Mouse (Mus musculus) T-cell, adult 2 months (primary cell): ENCODE data around the gene Stxbp3.
A peak's percentile ranks its signal among the peaks of the same experiment; 100 is the strongest.

ENCODE experiments used
- DNase-seq: peaks from one replicate; pipeline ENCODE4 v3.0.0; 2022; ENCODE audit warnings: low spot score

Gene Stxbp3

GRCm38 (mm10) chr3:108796386-108796785 is 43.9 kb downstream of the Stxbp3 start:
- DNase-seq = peak; percentile 2

DNA sequence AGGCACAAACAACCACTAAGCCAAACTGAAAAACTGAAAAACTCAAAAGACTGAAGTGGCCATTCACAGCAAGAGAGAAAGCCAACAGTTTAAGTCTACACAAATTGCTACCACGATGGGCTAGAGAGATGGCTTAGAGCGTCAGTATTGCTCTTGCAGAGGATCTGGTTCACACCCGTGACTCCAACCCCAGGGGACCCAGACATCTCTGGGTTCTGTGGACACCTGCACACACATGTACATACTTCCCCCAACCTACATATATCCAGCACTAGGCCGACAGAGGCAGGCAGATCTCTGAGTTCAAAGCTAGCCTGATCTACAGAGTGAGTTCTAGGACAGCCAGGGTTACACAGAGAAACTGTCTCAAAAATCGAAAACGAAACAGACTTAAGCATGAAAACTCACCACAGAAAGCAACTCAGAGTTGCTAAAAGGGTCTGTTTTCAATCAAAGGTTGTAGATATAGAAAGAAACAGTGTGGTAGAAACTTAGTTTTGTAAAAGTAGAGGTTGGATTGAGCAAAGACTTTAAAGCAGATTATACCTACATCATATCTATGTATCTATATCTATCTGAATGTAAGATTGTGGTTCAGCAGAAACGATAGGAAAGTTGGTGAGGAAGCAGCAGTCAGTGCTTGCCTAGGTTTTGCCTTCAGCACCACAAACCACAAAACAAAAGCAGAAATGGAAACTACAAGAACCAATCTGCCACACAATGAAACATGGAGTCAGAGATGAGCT is 44.6 kb downstream of the Stxbp3 start:
- DNase-seq = peak; percentile 35

DNA sequence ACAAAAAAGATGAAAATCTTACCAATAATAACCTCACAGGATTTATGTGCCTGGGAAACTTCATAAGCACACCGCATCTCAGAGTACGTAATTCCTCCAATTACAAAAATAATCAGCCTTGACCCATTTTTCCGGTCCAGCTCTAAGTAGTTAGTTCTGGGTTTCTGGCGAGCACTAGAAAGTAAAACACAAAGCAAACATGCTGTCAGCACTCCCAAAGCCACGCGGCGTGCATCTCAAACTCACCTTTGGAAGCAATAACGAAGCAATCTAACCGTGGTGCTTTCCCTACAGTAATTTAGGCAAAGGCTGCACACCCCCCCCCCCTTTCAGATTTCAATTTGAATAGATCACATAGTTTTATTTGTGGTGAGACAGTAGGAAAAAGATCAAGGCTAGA is 45.5 kb downstream of the Stxbp3 start:
- DNase-seq = no peak

DNA sequence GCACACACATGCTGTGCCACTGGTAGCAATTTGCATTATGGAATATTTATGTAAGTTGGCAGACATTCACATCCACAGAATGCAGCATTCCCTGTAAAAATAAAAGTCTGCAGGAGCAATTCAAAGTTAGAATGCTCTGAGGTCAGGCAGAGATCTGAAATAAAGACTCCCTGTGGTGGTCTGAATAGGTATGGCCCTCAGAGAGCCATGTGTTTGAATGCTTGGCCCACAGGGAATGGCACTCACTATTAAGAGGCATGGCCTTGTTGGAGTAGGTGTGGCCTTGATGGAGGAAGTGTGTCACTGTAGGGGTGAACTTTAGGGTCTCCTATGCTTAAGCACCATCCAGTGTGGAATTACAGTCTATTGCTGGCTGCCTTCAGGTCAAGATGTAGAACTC is 47.9 kb downstream of the Stxbp3 start:
- no peak for DNase-seq

DNA sequence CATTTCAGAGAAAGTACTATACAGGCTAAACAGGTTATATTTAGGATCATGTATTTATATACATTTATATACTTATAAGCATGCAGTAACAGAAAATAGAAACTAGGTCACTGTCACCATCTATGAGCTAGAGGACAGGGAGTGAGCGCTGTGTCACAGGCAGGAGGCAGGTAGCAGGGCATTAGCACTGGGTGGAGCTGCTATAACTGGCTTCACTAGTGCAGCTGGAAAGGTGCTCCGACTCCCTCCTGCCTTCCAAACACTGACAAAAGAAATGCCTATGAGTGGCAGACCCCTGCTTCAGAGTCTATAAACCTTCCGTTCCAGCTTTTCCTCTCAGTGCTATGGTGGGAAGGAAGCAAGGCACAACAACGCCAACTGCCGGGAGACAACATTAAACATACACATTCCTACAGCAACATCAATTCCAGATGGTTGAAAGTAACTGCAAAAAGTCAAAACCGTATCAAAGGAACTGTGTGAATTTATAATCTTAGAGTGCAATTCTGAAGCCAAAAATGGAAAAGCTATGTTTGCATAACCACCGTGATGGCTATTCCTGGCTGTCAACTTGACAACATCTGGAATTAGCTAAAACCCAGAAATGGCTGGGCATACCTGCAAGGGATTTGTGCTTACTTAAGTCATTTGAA is 49.1 kb downstream of the Stxbp3 start:
- DNase-seq = no peak

DNA sequence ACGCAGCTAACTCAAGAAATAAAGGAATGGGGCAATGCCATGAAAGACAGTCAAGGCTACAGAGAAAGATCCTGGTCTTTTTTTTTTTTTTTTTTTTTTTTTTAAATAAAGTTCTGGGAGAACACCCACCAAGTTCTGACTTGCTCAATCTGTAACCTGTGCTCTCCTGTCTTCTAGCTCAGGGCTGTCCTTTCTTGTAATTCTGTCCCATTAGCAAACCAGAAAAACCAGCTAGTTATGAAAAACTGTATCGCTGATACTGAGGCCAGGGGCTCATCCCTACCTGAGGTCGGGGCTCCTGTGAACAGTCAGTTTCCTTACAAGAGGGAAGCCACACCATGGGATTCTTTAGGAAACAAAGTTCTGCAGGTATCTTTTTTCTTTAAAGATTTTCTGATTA is 49.8 kb downstream of the Stxbp3 start:
- no peak for DNase-seq

GRCm38 (mm10) chr3:108789299-108789698 is 51.0 kb downstream of the Stxbp3 start:
- no peak for DNase-seq

DNA sequence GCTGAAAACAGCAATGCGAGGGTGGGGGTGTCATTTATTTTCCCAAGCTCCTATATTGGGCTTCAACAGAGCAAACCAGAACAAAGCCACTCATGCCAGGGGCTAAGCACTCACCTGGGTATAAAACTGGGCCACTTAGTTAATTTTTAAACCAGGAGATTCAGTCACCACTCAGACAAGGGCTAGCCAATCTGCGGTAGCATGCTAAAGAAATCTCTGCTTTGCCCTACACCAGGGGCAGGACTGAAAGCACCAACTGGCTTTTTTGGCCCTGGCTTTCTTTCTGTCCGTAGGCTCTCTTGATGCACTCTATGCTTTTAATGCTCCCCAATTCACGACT is 51.9 kb downstream of the Stxbp3 start:
- DNase-seq = no peak

- no peak for DNase-seq
These were observed 52.4 kb downstream of the Stxbp3 start for GRCm38 (mm10) chr3:108787754-108788454.

DNA sequence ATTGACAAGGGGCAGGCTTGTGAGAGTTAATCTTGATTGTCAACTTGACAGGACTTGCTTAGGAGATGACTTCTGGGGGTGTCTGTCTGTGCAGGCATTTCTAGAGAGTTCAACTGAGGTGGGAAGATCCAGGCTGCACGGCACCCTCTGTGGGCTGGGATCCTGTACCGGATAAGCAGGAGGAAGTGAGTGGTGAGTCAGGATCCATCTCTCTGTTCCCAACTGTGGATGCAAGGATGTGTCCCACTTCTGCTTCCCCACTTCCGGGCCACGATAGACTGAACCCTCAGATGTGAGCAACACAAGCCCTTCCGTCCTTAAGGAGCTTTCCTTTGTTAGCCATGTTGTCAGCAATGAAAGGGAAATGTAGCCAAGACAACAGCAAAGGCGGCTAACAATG is 53.8 kb downstream of the Stxbp3 start:
- no peak for DNase-seq

DNA sequence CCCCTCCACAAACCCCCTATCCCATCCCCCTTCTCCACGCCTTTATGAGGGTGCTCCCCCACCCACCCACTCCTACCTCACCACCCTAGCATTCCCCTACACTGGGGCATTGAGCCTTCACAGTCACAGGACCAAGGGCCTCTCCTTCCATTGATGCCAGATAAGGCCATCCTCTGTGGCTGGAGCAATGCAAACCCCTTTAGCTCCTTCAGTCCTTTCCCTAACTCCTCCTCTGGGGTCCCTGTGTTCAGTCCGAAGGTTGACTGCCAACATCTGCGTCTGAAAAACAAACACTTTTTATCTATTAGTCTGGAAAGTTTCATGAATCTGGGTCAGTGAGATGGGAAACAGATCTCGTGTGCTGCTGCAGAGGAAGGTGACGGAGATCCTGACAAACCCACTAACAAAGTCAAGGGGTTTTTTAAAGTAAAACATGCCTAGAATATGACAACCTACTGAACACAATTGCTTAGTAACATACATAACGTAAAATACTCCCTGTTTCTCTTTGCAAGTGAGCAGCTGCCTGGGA is 57.9 kb downstream of the Stxbp3 start:
- DNase-seq = no peak

DNA sequence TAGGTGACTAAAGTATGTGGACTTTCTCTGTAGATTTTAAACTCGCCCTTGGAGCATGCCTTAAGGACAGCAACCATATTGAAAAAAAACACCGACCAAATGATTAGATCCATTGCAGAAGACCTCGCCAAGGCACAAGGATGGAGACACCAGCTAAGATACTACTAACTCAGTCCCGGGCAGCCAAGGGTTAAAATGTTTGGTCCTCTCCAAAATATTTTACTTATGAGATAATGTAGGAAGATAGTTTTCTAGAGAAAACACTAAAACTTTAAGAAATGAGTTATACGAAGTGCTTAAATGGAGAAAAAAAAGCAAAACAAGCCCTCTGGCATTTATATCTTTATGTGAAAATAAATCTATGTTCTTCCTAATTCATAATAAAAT is 58.4 kb downstream of the Stxbp3 start:
- no peak for DNase-seq

DNA sequence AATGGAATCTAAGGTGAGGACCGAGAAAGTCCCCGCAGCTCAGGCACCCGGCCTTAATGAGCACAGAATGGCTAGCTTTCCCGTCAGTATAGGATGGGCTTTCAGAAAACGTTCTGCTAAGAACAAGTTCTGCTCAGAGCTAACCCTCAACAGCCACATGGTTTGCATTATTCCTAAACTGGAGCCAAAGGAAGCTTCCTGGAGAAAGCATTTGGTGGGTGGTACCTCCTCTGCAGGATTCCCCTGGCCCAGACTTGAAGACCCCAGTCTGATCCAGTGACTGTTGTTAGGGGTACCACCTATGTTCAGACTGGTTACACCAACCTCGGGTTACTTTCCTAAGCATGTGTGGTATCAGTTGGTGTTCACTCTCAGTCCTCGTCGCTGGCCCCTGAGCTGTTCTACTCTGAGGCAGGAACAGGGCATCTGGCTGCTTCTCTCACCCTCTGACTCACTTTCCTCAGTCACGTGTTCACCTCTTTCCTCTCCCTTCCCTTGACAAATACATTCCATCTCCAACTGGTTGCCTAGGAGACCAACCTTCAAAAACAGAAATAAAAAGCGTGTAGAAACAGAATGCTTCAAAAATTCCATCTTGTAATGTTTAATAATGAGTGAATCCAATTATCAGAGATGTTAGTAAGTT is 59.0 kb downstream of the Stxbp3 start:
- no peak for DNase-seq

- DNase-seq = no peak
These were observed 61.4 kb downstream of the Stxbp3 start for GRCm38 (mm10) chr3:108778761-108779540.

DNA sequence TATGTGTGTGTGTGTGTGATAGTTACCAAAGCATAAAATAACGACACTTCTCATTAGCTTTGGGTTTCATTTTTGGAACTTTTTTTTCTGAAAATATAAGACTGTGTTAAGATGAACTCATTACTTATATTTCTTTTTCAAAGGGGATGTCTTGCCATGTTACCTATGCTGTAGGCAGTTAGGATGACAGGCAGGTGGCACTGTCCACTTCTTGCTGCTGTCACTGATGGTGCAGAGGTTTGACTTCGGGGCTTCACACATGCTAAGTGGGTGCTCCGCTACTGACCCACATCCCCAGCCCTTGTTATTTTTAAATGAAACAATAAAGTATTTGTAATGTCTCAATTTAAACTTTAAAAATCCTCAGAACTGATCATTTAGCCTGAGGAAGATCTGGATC is 67.5 kb downstream of the Stxbp3 start:
- DNase-seq = no peak

GRCm38 (mm10) chr3:108772211-108772610 is 68.1 kb downstream of the Stxbp3 start:
- no peak for DNase-seq

- peak; percentile 57 for DNase-seq
These were observed 69.5 kb downstream of the Stxbp3 start for GRCm38 (mm10) chr3:108770725-108771368.

DNA sequence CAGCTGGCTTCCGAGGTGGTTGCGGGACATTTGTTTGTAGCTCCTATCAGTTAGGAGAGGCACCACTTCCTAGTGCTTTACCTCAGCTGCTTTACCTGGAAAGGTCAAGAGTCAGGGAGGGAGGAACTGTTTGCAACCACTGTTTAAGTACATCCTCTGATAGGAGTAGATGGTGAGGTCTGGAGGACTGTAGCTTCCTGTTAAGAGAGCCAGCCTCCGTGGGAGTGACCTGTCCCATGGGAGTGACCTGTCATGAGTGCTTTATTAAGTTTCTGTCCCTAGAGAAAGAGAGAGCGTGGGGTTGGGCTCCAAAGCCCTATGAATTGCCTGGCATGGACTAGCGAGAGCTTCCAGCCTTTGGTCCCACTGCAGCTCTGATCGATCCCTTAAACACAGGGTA is 70.8 kb downstream of the Stxbp3 start:
- no peak for DNase-seq

DNA sequence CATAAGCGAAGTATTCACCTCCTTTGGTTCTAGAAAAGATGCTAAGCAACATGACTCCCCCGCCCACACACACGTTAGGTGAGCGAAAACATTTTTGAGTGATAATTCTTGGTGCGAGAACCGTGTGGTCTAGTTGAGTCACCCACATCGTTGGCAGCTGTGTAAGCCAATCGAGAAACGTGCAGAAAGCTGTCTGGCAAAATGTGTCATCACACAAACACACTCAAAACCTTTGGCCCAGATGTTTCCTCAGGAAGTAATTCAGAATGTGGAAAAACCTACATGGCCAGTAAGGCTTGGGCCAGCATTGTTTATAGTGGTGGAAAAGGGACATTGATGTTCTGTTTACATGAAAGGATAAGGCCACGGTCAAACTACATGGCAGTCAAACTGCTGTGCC is 72.9 kb downstream of the Stxbp3 start:
- no peak for DNase-seq

GRCm38 (mm10) chr3:108766943-108767342 is 73.4 kb downstream of the Stxbp3 start:
- no peak for DNase-seq

DNA sequence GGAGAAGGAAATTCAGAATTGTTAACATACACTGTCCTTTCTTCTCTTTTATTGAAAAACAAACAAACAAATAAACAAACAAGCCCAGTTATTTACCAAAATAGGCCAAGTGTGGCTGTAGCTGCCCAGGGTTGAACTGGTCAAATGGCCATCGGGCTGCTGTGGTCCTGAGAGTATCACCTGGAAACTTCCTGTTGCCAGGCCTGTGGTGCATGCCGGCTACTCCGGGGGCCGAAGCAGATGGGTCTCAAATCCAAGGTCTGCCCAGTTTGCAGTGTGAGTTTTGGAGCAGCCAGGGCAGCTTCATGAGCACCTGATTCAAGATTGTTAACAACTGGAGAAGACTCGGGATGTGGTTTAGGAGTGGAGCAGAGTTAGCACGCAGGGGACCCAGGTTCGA is 74.8 kb downstream of the Stxbp3 start:
- DNase-seq = no peak
